Mouse (Mus musculus) limb, embryonic 14.5 days (tissue): ENCODE data around the gene Tubgcp2. TPM values are rescaled to one million over a fixed set of nuclear protein-coding genes. Genes with fewer than 3 reads are reported as not detected.

ENCODE experiments used
- ATAC-seq: fragments of 200-750 bp; cut with Nextera tagmentation; 2 replicates; pipeline ENCODE4 v1.8.0; 2017; ENCODE audit warnings: low read depth, moderate number of reproducible peaks, moderate TSS enrichment; ENCODE audit not compliant: low FRiP score
- DNase-seq: peaks from one replicate; pipeline ENCODE4 v3.0.0-alpha.2; 2015; ENCODE audit warnings: low spot score
- H3K27ac ChIP-seq: fragments of 300-500 bp; sonication (generic); replicated peaks from 2 replicates; pipeline ENCODE4 v1.5.1; 2014; ENCODE audit warnings: low read depth, mild to moderate bottlenecking, low read length, moderate library complexity, mixed read lengths
- H3K27me3 ChIP-seq: fragments of 300-500 bp; sonication (generic); 2 replicates; pipeline ENCODE4 v1.6.1; 2014; ENCODE audit warnings: low read length, mixed read lengths; ENCODE audit not compliant: control insufficient read depth, insufficient read depth
- H3K36me3 ChIP-seq: fragments of 300-500 bp; sonication (generic); 2 replicates; pipeline ENCODE4 v1.6.1; 2014; ENCODE audit warnings: mild to moderate bottlenecking, low read length, moderate library complexity, mixed read lengths; ENCODE audit not compliant: control insufficient read depth, insufficient read depth
- H3K4me1 ChIP-seq: fragments of 300-500 bp; sonication (generic); 2 replicates; pipeline ENCODE4 v1.6.1; 2014; ENCODE audit warnings: antibody characterized with exemption, low read length, mixed read lengths; ENCODE audit not compliant: control insufficient read depth, insufficient read depth
- H3K4me2 ChIP-seq: fragments of 300-500 bp; sonication (generic); replicated peaks from 2 replicates; pipeline ENCODE4 v1.6.1; 2014; ENCODE audit warnings: low read depth, mild to moderate bottlenecking, low read length, moderate library complexity; ENCODE audit not compliant: severe bottlenecking
- H3K4me3 ChIP-seq: fragments of 300-500 bp; sonication (generic); replicated peaks from 2 replicates; pipeline ENCODE4 v1.5.1; 2014; ENCODE audit warnings: low read length
- H3K9ac ChIP-seq: fragments of 300-500 bp; sonication (generic); 2 replicates; pipeline ENCODE4 v1.6.1; 2014; ENCODE audit warnings: mild to moderate bottlenecking, low read depth, low read length, moderate library complexity; ENCODE audit not compliant: severe bottlenecking
- H3K9me3 ChIP-seq: fragments of 300-500 bp; sonication (generic); 2 replicates; pipeline ENCODE4 v1.6.1; 2016; ENCODE audit warnings: low read length; ENCODE audit not compliant: control insufficient read depth
- POLR2A ChIP-seq: fragments of 200-500 bp; IDR thresholded peaks from 2 replicates; pipeline ENCODE4 v1.8.0; 2012; ENCODE audit warnings: inconsistent platforms, mild to moderate bottlenecking, moderate library complexity, borderline replicate concordance; ENCODE audit not compliant: insufficient read depth, insufficient read length; ENCODE audit errors: extremely low read depth
- WGBS: fragments of 180-500 bp; shearing (Covaris S2); extraction: QIAGEN DNeasy Blood & Tissue Kit; methylation state at CpG from one replicate; pipeline ENCODE4 v1.1.7; 2014; 5-methylcytosine and 5-hydroxymethylcytosine counted together
- polyA plus RNA-seq, 2 experiments: library from polyadenylated mRNA; depleted of rRNA in 1 of 2; stranded (reverse) in 1 of 2; unstranded in 1 of 2; fragments of >200 nt; fragmentation: Nextera tagmentation in 1 of 2; extraction: Ambion mirVana in 1 of 2; gene quantifications; 2 replicates each; pipeline versions ENCODE4 v1.2.1 to v1.2.3; 2012 to 2014

Tubgcp2 gene
- polyA plus RNA-seq, 2 experiments: 58.8 to 69.1 TPM

DNA sequence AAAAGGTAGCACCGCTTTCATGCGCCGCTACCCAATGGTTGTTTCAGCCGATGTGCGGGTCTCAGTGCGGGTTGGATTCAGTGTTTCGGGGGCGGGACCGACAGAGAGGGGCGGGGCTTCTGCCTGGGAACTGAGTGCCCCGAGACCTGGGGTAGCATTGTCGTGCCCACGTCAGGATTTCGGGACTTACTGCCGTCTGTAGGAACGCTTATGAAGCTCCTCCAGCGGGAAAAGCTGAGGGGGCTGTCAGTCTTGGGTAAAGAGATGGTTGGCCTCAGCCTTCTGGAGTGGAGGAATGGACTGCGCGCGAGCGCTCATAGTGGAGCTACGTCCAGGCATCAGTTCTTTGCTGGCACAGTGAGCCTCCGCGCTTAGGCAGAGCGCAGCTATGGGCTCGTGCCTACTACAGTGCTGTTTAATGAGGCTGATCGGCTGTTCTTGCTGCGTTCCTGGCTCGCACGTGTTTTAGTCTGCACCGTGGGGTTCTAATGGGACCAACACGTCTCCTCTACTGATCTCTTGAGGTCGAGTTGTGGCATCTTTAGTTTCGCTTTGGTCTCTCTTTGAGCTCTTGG lies 12.7 kb upstream of the Tubgcp2 start:
- peak; percentile 59; the same call in 1 of the 2 replicates for ATAC-seq
- Histone ChIP-seq H3K4me1 (peaks cover 18% of the 10 kb centered on the region), H3K27ac (no peak overlapping the region), H3K4me2 (peak overlapping the region; percentile 61), H3K36me3 (no peaks in the 10 kb centered on the region), H3K9me3 (no peaks in the 10 kb centered on the region), H3K9ac (no peak overlapping the region), H3K4me3 (peak overlapping the region; percentile 41), H3K27me3 (peaks cover 72% of the 10 kb centered on the region)
- WGBS: 1% methylated on average over 33 of the region's 34 CpGs
- TF ChIP-seq POLR2A: no peak
- peak; percentile 50 for DNase-seq

DNA sequence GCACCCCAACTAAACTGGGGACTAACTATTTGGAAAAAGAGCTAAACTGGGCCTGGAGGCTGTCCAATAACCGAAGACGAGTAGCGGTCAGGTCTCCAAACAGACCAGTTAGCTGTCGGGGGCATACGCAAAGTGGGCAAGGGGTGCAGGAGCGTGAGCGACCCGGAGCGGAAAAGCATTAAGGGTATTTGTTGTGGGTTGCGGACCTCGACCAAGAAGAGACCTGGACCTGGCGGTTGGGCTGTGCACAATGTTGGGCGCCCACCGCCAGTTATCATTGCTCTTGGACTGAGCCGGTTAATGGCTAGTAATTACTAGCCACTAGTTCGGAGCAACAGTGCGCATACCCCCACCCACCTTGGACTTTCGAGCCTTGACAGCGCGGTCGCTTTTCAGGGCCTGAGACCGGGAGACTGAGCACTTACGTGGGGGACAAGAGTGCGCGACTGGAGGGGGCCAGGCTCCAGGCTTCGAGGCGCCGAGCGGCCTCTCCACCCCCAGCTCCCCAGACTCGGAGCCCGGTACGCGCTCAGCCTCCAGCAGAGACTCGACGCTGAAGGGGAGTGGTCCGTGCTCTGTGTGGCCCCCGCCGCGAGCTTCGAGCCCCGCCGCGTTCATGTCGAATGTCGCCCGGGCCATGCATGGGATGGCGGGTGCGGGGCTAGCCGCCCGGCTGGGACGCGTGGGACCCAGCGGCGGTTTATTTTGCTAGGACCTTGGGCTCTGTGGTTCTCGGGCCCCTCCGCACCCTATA lies 12.1 kb upstream of the Tubgcp2 start, which contains the start of gene Msx3:
TSS of gene Msx3 (minus strand) at position 729 of the 754 bp plus-strand sequence.
- peak within 1 kb of the TSS; percentile 61 for H3K4me2 ChIP-seq
- no peak for DNase-seq
- peak within 1 kb of the TSS; percentile 41 for H3K4me3 ChIP-seq
- no peak within 1 kb of the TSS for H3K27ac ChIP-seq
- under 1% methylated on average over 55 of the region's 56 CpGs for WGBS
- peaks cover 72% of the 10 kb centered on the region for H3K27me3 ChIP-seq
- no peak for TF ChIP-seq POLR2A
- no peaks in the 10 kb centered on the region for H3K9me3 ChIP-seq
- ATAC-seq: peak; percentile 28
- no peaks in the 10 kb centered on the region for H3K36me3 ChIP-seq
- no peak within 1 kb of the TSS for H3K9ac ChIP-seq
- peaks cover 18% of the 10 kb centered on the region for H3K4me1 ChIP-seq

DNA sequence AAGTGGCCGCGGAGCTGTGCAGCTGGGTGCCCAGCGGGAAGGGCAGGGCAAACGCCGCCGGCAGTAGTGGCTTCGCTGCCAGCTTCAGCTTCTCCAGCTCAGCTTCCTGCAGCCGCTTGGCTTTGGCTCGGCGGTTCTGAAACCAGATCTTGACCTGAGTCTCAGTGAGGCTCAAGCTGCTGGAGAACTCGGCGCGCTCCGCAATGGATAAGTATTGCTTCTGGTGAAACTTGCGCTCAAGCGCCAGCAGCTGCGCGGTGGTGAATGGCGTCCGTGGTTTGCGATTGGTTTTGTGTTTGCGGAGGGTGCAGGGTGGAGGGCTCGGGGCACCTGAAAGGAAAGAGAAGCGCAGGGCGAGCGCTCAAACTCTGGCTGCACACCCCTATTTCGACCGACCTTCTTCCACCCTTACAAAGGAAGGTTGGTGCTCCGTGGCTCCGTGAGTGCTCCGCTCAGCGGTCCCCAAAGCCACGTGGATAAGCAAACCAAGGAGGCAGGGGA lies 11.4 kb upstream of the Tubgcp2 start:
- ATAC-seq (no peak), DNase-seq (no peak)
- Histone ChIP-seq H3K4me2 (peak overlapping the region; percentile 61), H3K4me3 (peak overlapping the region; percentile 41), H3K4me1 (peaks cover 18% of the 10 kb centered on the region), H3K9ac (no peak overlapping the region), H3K27ac (no peak overlapping the region), H3K27me3 (peaks cover 72% of the 10 kb centered on the region), H3K9me3 (no peaks in the 10 kb centered on the region), H3K36me3 (no peaks in the 10 kb centered on the region)
- no peak for TF ChIP-seq POLR2A
- WGBS: under 1% methylated on average over 32 of the region's 33 CpGs

- 74% methylated on average over 4 of the region's 4 CpGs for WGBS
These were observed 9.1 kb upstream of the Tubgcp2 start for GRCm38 (mm10) chr7:140045546-140045945.

GRCm38 (mm10) chr7:140042728-140043127 lies 6.3 kb upstream of the Tubgcp2 start:
- ATAC-seq: no peak
- H3K4me1 ChIP-seq: peaks cover 2% of the 10 kb centered on the region; the same call in 1 of the 2 replicates
- H3K27ac ChIP-seq: no peak overlapping the region
- H3K9ac ChIP-seq: no peak overlapping the region
- no peaks in the 10 kb centered on the region for H3K9me3 ChIP-seq
- peaks cover 25% of the 10 kb centered on the region for H3K27me3 ChIP-seq
- no peak overlapping the region for H3K4me2 ChIP-seq
- H3K4me3 ChIP-seq: no peak overlapping the region
- no peak for DNase-seq
- no peak for TF ChIP-seq POLR2A
- 47% methylated on average over 3 of the region's 3 CpGs for WGBS
- H3K36me3 ChIP-seq: peaks cover 14% of the 10 kb centered on the region

More at GRCm38 (mm10) chr7:140045546-140045945, 9.1 kb upstream of the Tubgcp2 start:
- H3K27me3 ChIP-seq: peaks cover 53% of the 10 kb centered on the region
- no peaks in the 10 kb centered on the region for H3K9me3 ChIP-seq
- peaks cover 18% of the 10 kb centered on the region for H3K4me1 ChIP-seq
- DNase-seq (no peak), ATAC-seq (no peak)
- H3K27ac ChIP-seq: no peak overlapping the region
- H3K9ac ChIP-seq: no peak overlapping the region
- H3K36me3 ChIP-seq: peaks cover 5% of the 10 kb centered on the region
- H3K4me3 ChIP-seq: no peak overlapping the region
- TF ChIP-seq POLR2A: no peak
- H3K4me2 ChIP-seq: no peak overlapping the region
